Mouse (Mus musculus) cerebellum, postnatal 25 days (tissue): Measurements from ENCODE around the gene Pmpcb.
"Not testable (repeated sequence)": the region's sequence is repeated elsewhere in the genome, so short reads cannot be mapped to it uniquely, and the experiment has no call there.

ENCODE experiments used
- DNase-seq, 2 experiments: peaks; one replicate each; pipeline ENCODE4 v3.0.0; 2021; ENCODE audit warnings: mixed read lengths in 2 of 2

The Pmpcb gene

DNA sequence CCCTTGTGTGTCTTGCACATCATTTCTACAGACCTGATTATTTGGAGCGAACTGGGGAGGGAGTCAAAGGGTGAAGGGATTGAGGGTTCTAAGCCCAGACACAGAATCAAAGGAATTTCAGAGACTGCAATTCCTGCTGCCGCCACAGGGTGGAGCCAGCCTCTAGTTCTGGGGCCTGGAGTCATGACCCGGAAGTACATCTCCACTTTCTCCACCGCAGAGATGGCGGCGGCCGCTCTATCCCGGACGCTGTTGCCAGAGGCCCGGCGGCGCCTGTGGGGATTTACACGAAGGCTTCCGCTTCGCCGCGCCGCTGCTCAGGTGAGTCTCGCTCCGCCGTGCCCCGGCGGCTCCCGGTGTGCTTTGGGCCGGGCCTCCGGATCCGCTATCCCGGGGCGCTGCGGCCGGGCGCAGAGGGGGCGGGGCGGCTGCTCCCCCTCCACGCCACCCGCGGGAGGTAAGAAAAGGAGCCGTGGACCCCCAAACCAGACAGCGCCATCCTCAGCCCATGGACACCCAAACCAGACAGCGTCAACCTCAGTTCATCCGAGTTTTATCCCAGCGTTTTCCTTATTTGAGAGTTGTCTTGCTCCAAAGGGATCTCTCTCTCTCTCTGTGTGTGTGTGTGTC, at the start of gene Pmpcb:
Gene Pmpcb, plus strand, starts transcription at position 186 of the 630 bp plus-strand sequence.
- DNase-seq = peak; percentile 92 to 93

DNA sequence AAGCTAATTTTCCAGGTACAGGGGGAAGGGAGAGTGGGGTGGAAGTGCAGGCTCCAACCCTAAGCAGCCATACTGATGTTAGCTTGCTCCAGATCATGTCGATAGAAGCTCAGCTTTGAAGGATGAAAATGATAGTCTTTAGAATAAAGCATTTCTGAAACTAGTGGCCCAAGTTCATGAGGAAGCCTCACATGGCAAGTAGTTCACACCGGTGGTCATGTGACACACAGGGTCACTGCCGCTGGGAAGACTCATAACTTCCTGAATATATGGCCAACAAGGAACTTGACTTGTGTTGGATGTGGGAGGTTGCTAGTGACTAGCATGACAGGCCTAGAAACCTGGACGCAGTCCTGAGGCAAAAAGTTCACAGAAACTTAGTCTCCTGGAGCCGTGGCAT, 44.7 kb upstream of the Pmpcb start:
- DNase-seq = no peak

DNA sequence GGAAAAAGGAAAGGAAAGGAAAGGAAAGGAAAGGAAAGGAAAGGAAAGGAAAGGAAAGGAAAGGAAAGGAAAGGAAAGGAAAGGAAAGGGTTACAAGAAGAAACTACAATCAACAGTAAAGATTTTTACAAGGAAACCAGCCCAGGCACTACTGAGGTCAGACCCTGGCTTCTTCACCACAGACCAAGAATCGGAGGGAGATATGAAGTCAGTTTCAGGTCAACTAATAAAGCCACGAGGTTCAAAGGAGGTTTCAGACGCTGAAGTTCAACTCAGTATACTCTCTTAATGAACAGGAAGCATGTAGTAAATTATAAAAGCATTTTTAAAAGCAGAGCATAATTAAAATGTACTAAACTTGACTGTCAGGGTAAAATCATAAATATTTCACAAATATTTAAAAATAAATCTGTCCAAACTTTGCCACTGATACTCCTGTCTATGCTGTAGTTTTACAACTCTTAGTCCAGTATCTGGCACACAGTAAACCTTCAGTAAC, 43.5 kb upstream of the Pmpcb start:
- no peak for DNase-seq

DNA sequence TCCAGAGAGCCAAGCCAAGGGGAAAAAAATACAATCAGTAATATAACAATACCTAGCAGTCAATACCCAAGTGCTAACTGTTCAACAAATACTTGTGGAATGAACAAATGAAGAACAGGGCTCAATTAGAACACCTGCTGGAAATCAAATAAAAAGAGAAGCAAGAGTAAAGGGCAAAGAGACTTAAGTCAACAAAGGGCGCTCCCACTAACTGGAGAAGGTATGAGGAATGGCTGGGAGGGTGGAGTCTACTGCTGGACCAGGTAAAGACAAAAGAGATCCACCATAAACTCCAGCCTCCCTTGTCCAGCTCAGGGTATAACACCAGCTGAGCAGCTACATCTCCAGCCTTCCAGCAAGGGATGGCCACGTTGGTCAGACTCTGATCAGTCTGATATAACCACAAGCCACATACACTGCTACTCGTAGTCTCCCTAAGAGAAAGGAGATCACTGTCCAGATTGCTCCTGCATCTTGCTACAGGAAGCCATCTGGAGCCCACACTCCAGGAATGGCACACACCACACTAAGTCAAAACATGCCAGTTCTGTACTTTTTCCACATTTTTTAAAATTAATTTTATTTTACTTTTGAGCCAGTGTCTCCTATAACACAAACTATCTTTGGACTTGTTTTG, 42.0 kb upstream of the Pmpcb start:
- DNase-seq = no peak

DNA sequence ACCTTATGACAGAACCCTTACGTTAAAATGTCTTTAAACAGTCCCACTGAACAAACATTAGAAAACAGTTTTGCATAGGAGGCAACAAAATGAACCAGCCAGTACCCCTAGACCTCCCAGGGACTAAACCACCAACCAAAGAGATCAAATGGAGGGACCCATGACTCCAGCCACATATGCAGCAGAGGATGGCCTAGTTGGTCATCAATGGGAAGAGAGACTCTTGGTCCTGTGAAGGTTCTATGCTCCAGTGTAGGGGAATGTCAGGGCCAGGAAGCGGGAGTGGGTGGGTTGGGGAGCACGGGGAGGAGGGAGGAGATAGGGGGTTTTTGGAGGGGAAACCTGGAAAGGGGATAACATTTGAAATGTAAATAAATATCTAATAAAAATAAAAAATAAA, 37.4 kb upstream of the Pmpcb start:
- DNase-seq = not testable (repeated sequence)

DNA sequence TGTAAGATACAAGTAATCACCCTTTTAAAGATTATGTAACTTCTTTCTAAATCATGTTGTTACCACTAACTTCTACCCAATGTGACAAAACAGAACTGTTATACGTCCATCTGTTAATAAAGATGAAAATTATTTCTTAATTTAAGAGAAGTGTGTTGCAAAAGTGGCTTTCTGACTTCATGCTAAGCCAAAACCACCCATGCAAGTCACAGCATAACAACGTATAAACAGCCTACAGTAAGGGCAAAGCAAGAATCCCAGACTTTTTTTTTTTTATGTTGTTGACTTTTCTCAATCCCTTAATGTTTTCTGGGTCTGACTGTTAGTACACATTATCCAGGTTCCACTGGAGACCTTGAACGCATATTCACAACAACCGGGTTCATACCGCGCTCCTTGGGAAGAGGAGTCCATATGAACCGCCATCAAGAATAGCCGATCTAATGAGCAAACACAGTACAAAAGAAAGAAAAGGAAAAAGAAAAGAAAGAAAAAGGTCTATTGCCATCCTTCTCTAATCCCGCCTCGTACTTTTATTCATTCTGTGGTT, 36.6 kb upstream of the Pmpcb start:
- DNase-seq = no peak

DNA sequence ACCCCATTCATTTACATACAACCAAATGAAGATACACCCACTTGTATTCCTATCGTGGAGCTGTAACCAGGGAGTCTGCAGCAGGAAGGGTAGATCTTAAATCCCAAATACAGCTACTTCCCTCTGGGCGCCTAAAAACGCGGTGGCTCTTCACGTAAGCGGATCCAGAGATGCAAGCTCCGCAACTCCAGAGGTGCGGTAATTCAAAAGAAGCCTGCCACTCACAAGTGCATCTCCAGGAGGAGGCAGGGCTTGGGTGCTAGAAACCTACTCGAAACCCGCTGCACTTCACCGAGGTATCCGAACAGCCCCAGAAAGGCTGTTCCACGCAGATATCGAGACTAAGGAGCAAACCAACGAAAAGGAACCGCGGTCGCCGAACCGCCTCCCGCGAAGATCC, 36.0 kb upstream of the Pmpcb start:
- DNase-seq = no peak

DNA sequence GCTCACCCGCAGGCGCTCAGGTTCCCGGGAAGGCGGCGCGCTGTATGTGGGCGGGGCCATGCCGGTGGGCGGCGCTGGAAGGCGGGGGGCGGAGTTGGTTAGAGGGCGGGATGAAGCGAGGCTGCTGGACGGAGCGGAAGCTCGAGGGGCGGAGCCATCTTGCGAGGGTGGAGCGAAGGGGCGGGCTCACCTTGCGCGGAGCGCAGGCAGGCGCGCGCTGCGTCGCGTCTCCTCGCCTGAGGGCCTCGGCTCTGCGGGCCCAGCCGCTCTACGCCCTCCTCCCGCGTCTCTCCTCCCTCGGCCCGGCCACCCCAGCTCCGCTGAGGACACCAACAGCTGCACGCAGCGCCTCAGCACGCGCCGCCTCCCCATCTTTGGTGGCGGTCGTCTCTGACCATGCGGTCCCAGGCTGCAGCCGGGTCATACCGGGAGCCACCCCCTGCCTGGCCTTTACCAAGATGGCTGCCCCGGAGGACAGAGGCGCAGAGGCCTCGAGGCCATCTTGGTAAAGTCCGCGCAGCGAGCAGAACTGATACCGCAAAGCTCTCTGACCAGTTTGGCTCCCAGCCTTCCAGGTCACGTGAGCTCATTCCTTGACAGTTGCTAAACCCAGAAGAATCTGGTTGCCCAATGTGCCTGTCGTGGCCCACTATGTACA, 35.5 kb upstream of the Pmpcb start, which contains the start of gene Napepld:
Gene Napepld, minus strand, starts transcription at position 46 of the 658 bp plus-strand sequence.
- peak; percentile 99 for DNase-seq

DNA sequence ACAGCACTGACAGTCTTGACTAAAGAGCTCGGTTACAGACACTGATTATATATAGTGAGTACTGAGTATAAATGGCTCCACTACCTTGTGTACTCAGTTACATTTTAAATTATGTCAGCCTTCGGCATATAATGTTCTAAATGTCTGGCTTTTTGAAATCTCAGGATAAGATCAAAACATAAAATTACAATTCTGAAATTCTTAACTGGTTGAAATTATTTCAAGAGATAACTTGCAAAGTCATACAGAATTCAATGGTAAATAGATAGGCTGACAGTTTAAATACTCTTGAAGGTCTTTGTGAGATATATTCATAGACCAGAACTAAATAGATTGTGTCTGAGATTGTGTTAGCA, 35.0 kb upstream of the Pmpcb start:
- DNase-seq = no peak

DNA sequence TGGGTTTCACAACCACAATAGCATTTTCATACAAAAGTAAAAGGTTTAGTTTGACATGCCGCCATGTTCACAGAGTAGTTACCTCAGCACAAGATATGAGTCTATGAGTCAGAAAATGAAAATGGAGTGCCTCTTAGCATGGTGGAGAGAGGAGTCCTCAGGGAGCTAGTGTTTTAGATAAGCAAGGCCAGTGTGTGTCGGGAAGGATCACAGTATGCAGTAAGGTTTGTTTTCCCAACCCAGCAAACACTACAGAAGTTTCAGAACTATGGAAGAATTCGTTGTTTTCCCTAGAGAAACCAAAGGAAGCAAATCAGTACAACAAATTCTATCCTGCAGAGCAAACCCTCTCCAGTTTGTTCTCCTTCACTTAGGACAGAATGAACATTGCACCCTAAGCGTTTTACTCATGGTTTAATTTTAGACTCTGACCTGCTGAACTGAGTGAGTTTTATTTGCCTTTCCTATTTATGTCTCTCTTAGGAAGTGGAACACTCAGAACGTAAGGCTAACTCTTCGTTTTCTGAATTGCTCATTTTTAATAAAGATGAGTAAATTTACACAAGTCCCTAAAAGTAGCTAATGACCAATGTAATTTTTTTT, 34.0 kb upstream of the Pmpcb start:
- no peak for DNase-seq

DNA sequence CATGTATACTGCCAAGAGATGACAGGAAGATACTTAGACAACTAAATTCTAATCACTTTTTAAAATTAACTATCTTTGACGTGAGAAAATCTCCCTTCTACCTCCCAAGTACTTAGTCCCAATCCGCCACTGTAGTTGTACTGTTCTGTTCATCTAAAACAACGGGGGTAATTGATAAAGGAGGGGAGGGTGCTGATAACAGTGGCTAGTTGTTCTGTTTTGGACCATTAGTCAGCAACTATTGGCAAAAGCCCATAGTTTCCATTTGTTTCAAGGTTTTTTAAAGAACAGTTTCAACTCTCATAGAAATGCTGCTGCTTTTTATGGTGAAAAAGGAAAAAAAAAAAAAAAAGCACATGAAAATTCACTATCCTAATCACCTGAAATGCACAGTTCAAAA, 33.2 kb upstream of the Pmpcb start:
- no peak for DNase-seq

DNA sequence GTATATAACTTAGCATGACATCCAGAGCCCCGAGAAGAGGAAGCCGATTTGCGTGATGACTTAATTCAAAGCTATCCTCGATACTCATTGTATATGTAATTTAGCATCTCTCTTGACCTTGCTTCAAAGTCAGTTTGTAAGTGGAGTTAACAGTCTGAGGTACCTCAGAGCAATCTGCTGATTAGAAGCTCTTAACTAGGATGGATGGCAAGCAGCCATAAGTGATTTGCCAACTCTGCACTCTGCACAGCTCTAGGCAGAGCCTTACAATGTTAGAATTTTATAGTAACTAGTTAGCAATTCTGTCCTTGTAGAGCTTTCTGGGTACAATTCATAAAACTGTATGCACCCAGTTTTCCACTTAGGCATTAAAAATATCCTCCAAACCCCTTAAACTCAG, 30.4 kb upstream of the Pmpcb start:
- DNase-seq = no peak

DNA sequence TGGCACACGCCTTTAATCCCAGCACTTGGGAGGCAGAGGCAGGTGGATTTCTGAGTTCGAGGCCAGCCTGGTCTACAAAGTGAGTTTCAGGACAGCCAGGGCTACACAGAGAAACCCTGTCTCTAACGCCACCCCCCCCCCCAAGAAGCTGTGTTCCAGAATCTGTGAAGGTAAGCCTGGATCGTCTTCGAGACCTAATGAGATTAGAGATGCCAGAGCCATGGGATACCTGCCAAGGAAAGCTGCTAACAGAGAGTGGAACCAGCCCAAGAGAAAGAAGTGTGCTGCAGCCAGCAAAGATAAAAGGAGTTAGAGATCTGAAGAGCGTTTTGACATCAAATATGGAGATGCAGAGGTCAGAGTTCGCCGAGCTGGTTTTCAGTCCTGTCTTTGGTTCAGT, 28.9 kb upstream of the Pmpcb start:
- DNase-seq = not testable (repeated sequence)

DNA sequence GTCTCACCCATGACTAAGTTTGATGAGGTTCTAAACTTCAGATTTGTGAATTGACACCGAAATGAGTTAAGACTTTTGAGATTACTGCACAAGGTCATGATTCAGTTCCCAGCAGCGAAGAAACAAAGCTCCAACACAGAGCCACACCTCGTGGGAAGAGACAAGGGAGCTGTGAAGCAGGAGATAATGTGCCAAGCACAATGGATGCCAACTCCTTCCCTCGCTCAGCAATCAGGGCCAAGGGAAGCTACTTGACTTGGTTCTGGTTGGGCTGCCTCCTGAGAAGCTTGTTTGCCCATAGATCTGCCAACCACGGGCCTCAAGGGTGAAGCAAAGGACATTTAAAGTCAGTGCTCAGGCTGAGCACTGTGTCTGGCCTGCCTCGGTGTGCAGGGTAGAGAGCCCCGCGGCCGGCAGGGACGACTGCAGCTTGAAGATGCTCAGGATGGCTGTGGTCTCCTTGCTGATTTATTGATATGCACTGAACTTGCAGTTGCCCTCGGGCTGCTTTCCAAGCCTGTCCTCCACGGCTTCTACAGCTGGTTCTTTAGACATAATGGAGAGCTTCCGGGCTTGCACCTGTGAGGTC, 24.7 kb upstream of the Pmpcb start:
- DNase-seq = no peak

DNA sequence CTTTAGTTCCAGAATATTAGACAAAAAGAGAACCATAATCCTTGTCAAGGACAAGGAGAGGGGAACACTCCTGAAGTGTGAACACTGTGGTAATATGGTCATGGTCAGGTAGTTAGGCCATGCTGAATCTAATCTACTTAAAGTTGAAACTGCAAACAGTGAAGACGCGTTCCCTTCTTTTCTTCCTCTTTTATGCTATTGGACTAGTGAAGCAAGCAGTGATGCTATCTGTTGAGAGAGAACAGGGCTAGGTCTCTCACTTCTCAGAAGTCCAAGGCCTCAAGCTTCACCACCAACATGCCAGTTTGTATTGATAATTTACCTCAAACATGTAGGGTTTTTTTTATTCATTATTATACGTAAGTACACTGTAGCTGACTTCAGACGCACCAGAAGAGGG, 22.5 kb upstream of the Pmpcb start:
- no peak for DNase-seq

DNA sequence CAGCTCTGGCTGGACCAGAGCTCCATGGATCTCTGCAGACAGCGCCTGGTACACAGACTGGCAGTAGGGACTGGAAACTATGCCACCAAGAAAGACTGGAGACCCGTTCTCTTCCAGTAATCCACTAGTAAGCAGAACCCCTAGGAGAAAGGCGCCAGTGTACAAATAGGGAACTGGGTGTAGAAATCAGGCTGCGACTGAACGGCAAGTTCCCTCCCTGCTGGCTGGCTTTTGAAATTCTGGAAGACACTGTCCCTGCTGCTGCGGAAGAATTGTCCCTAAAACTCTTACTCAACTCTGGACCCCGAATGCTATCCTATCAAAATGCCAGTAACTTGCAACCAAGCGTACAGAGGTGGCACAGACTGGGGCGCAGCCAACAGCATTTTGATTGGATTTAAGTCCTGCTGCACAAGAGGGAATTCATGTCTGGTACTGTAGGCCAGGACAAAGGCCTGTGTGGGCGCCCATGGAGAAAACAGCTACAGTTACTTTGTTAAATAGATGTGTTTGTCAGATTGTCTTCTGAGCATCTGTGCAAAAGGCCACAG, 19.7 kb upstream of the Pmpcb start:
- no peak for DNase-seq

DNA sequence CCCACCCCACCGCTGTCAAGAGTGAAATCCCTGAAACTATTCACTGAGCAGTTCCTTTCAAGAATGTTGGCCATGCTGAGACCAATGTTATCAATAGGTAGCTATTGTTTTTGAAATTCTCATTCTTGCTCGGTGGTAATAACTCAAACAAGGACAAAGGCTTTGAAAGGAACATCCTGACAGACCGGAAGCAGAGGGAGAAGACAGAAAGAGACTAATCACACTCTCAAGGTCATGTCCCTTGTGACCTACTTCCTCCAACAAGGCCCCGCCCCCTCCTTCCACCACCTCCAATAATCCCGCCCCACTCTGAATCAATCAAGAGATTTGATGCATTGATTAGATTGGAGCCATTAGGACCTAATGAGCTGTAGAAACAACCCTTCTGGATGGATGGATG, 18.4 kb upstream of the Pmpcb start:
- DNase-seq = no peak

DNA sequence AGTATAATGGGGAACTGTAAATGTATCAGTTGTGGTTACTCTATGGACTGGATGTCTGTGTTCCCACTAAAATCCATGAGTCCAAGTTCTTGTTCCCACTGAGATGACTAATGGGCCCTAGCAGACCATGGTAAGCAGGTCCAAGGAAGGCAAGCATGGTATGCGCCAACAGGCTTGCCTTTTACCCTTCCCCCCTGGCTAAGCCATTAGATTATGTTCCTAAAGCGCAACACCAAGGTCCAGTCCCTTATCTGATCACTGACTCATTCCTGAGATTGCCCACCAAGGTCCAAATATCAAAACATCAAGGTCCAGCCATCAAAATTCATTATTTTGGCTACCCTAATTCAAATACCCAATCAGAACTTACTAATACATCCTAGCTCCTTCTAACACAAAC, 17.7 kb upstream of the Pmpcb start:
- no peak for DNase-seq

DNA sequence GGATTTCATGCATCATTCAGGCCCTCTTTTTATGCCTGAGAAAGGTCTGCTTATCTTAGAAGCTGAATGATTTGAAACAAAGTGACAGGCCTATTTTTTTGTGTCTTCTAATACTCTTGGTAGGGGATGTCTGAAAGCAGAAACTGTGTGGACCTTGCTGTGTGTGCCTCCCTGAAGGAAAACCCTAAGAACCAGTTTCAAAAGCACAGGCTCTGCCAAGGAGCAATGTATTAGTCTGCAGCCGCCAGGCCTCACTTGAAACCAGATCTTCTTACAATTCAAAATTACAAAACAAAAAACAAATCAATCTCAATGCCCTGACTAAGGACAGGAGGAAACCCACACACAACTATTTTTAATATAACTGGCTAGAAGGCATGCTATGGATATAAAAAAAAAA, 12.5 kb upstream of the Pmpcb start:
- DNase-seq = no peak

DNA sequence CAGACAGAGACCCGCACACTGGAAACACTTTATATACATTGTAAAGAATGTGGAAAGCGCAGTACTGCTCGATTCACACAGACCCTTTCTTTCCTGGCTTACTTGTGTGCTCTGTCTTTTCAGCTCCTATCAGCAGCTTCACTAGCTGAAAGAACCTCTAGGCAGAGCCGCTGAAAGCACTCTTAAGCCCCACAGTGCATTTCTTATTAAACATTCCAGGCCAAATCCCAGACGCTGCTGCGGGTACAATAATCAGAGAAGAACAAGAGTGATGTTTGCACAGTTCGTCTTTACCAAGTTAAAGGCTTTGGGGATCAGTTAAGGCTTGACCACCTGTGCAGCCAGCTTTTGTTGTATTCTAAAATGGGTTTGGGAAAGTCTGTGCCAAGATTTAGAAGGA, 12.1 kb upstream of the Pmpcb start:
- DNase-seq = no peak

DNA sequence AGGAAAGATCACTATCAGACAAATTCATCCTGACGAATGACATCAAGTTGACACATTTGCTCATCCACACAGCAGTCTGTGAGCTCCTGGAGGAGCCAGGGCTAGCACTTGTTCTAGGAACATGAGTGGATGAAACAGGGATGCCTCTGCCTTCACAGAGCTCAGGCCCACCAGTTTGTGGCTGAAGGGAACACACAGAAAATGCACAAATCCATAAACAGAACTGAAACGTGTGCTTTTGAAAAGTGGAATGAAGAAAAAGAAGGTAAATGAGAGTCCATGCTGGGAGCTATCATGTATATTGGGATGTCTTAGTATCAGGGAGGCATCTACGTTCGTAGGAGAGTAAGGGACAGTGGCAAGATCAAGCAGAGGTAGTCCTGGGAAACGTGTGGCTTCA, 7.8 kb upstream of the Pmpcb start:
- no peak for DNase-seq

DNA sequence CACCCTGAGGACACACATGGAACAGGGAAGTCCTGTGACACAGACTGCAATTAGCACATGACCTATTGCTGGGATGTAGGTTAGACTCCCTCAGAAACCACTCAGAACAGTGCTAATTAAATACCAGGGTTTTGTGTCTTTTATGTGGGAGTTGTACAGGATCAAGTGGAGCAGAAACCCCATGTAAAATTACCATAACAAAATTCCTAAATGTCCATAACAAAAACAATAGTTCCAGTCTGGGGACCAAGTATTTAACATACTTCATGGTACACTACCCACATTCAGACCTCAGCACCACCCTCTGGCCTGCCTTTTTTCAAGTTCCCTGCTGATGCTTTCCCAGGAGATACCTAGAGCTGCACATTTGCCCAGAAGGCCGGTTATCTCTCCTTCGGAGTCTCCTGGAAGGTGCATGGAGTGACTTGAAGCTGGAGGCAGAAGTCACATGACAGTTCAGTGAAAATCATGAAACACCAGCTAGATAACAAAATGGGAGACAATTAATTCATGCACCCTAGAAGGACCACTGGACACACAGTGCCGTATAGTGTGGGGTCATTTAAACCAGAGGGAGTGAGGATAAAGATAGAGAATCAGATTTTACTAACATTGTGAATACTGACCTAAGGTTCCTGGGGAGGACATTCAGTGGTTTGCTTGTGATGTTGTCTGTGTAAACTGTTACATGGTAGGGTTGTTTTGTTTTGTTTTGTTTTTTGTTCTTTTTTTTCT, 4.6 kb upstream of the Pmpcb start:
- no peak for DNase-seq
